Mouse (Mus musculus) stomach, postnatal 0 days (tissue): Measurements from ENCODE around the gene Alox12. TPM values are rescaled to one million over a fixed set of nuclear protein-coding genes. Genes with fewer than 3 reads are reported as not detected.

ENCODE experiments used
- ATAC-seq: fragments of 200-750 bp; cut with Nextera tagmentation; 2 replicates; pipeline ENCODE4 v1.8.0; 2017; ENCODE audit not compliant: low FRiP score, low TSS enrichment
- DNase-seq: peaks from one replicate; pipeline ENCODE4 v3.0.0-alpha.2; 2016; ENCODE audit warnings: low spot score
- H3K27ac ChIP-seq: fragments of 300-500 bp; sonication (generic); replicated peaks from 2 replicates; pipeline ENCODE4 v1.5.1; 2014; ENCODE audit warnings: mild to moderate bottlenecking, control low read depth
- H3K27me3 ChIP-seq: fragments of 300-500 bp; sonication (generic); 2 replicates; pipeline ENCODE4 v1.6.1; 2014; ENCODE audit warnings: low read length; ENCODE audit not compliant: control insufficient read depth, insufficient read depth
- H3K36me3 ChIP-seq: fragments of 300-500 bp; sonication (generic); 2 replicates; pipeline ENCODE4 v1.6.1; 2014; ENCODE audit warnings: low read length, mixed read lengths; ENCODE audit not compliant: control insufficient read depth, insufficient read depth
- H3K4me1 ChIP-seq: fragments of 300-500 bp; sonication (generic); replicated peaks from 2 replicates; pipeline ENCODE4 v1.6.1; 2014; ENCODE audit warnings: antibody characterized with exemption; ENCODE audit not compliant: control insufficient read depth, insufficient read depth
- H3K4me2 ChIP-seq: fragments of 300-500 bp; sonication (generic); replicated peaks from 2 replicates; pipeline ENCODE4 v1.6.1; 2014; ENCODE audit warnings: low read depth, mild to moderate bottlenecking, control low read depth, moderate library complexity
- H3K4me3 ChIP-seq: fragments of 300-500 bp; sonication (generic); 2 replicates; pipeline ENCODE4 v1.5.1; 2014; ENCODE audit warnings: low read depth, low read length, control low read depth
- H3K9ac ChIP-seq: fragments of 300-500 bp; sonication (generic); 2 replicates; pipeline ENCODE4 v1.6.1; 2014; ENCODE audit warnings: mild to moderate bottlenecking, low read length, control low read depth, mixed read lengths
- H3K9me3 ChIP-seq: fragments of 300-500 bp; sonication (generic); 2 replicates; pipeline ENCODE4 v1.6.1; 2016; ENCODE audit warnings: low read length; ENCODE audit not compliant: control insufficient read depth
- CTCF ChIP-seq: IDR thresholded peaks from 2 replicates; pipeline ENCODE4 v1.5.1; 2016; ENCODE audit warnings: antibody characterized with exemption, low read depth, mild to moderate bottlenecking, moderate library complexity
- EP300 ChIP-seq: optimal IDR thresholded peaks from 2 replicates; pipeline ENCODE3; 2016; ENCODE audit warnings: antibody characterized with exemption
- WGBS: fragments of 180-500 bp; shearing (Covaris S2); extraction: QIAGEN DNeasy Blood & Tissue Kit; methylation state at CpG from one replicate; pipeline ENCODE4 v1.1.7; 2014; 5-methylcytosine and 5-hydroxymethylcytosine counted together
- microRNA counts: library from miRNA; unstranded; fragments of <30 nt; microRNA quantifications from one replicate; lab custom pipeline; 2015
- microRNA-seq: library from miRNA; unstranded; fragments of <30 nt; microRNA quantifications from one replicate; pipeline ENCODE4, GENCODE M21; 2016
- polyA plus RNA-seq: library from polyadenylated mRNA; unstranded; fragments of >200 nt; fragmentation: Nextera tagmentation; extraction: Ambion mirVana; gene quantifications from 2 replicates; pipeline ENCODE4 v1.2.1, GENCODE M21; 2015

The Alox12 gene
- polyA plus RNA-seq, 1 experiment from 2014 or later: 13.8 TPM

GRCm38 (mm10) chr11:70198332-70198731 lies 56.8 kb downstream of the Alox12 start:
- no peaks in the 10 kb centered on the region for H3K36me3 ChIP-seq
- H3K4me3 ChIP-seq: no peak overlapping the region
- DNase-seq: no peak
- no peak for TF ChIP-seq CTCF
- TF ChIP-seq EP300: no peak
- WGBS: 66% methylated on average over 3 of the region's 3 CpGs
- no peak overlapping the region for H3K9ac ChIP-seq
- peak overlapping the region; percentile 35 for H3K27ac ChIP-seq
- no peak for ATAC-seq
- H3K27me3 ChIP-seq: no peaks in the 10 kb centered on the region
- H3K9me3 ChIP-seq: no peaks in the 10 kb centered on the region
- H3K4me2 ChIP-seq: no peak overlapping the region
- H3K4me1 ChIP-seq: peaks cover 4% of the 10 kb centered on the region; the same call in 1 of the 2 replicates

- H3K27ac ChIP-seq: peak overlapping the region; percentile 24; the same call in 1 of the 2 replicates
- WGBS: 26% methylated on average over 11 of the region's 11 CpGs
- no peaks in the 10 kb centered on the region for H3K9me3 ChIP-seq
- peaks cover 4% of the 10 kb centered on the region; the same call in 1 of the 2 replicates for H3K4me1 ChIP-seq
- no peaks in the 10 kb centered on the region for H3K36me3 ChIP-seq
- H3K9ac ChIP-seq: no peak overlapping the region
- H3K4me3 ChIP-seq: no peak overlapping the region
- ATAC-seq (no peak; the same call in 1 of the 2 replicates), DNase-seq (no peak)
- no peaks in the 10 kb centered on the region for H3K27me3 ChIP-seq
- H3K4me2 ChIP-seq: no peak overlapping the region
- TF ChIP-seq CTCF (no peak), EP300 (no peak)
Measured at GRCm38 (mm10) chr11:70193354-70194285, 61.5 kb downstream of the Alox12 start.

GRCm38 (mm10) chr11:70192157-70192556 lies 63.0 kb downstream of the Alox12 start:
- WGBS: 74% methylated on average over 4 of the region's 4 CpGs
- DNase-seq (no peak), ATAC-seq (no peak)
- H3K9ac ChIP-seq: no peak overlapping the region
- H3K4me1 ChIP-seq: peaks cover 4% of the 10 kb centered on the region; the same call in 1 of the 2 replicates
- H3K9me3 ChIP-seq: no peaks in the 10 kb centered on the region
- H3K36me3 ChIP-seq: no peaks in the 10 kb centered on the region
- H3K27me3 ChIP-seq: no peaks in the 10 kb centered on the region
- no peak overlapping the region for H3K4me2 ChIP-seq
- no peak overlapping the region for H3K27ac ChIP-seq
- no peak for TF ChIP-seq EP300
- TF ChIP-seq CTCF: no peak
- no peak overlapping the region for H3K4me3 ChIP-seq

MicroRNAs encoded within 50 kb of the gene (microRNA counts, 519-probe panel; counts per million panel counts)
- 2,985 counts per million, percentile 10 among the panel's probes with 10 or more counts for microRNA mmu-miR-195 (lab: Ali Mortazavi, UCI)
- 2,483 counts per million, percentile 5 among the panel's probes with 10 or more counts for microRNA mmu-miR-497 (lab: Ali Mortazavi, UCI)

Small RNA genes lying within 50 kb of the gene (microRNA-seq; reads per million reads assigned to microRNA genes)
- gene Mir195a: 1,878 reads per million, percentile 79 among the genes with 10 or more reads in this experiment
- gene Mir497: not detected
- not detected for gene Mir497b

Other genes starting within 250 kb of the Alox12 start
- 136 and 143 TPM in 2 replicates for gene Acadvl, start 239.9 kb downstream of the Alox12 start, polyA plus RNA-seq
- 2.6 and 3.9 TPM in 2 replicates for gene Dlg4, start 238.4 kb downstream of the Alox12 start, polyA plus RNA-seq
- 0.70 and 0.83 TPM in 2 replicates for gene Asgr1, start 201.3 kb downstream of the Alox12 start, polyA plus RNA-seq
- 0.19 and 0.30 TPM in 2 replicates for gene Asgr2, start 162.7 kb downstream of the Alox12 start, polyA plus RNA-seq
- gene Mgl2, start 125.0 kb downstream of the Alox12 start, polyA plus RNA-seq: 0.48 and 0.68 TPM in 2 replicates
- gene Clec10a, start 99.2 kb downstream of the Alox12 start, polyA plus RNA-seq: 1.0 and 1.4 TPM in 2 replicates
- 2.5 and 3.1 TPM in 2 replicates for gene Slc16a11, start 42.6 kb downstream of the Alox12 start, polyA plus RNA-seq
- 5.7 and 6.1 TPM in 2 replicates for gene Slc16a13, start 34.3 kb downstream of the Alox12 start, polyA plus RNA-seq
- 3.2 and 3.6 TPM in 2 replicates for gene Bcl6b, start 25.6 kb downstream of the Alox12 start, polyA plus RNA-seq
- 81.0 and 83.6 TPM in 2 replicates for gene 0610010K14Rik, start 17.4 kb downstream of the Alox12 start, polyA plus RNA-seq
- 7.5 and 10.1 TPM in 2 replicates for gene Gm21988, start 15.5 kb downstream of the Alox12 start, polyA plus RNA-seq
- 317 and 326 TPM in 2 replicates for gene Rnasek, start 15.5 kb downstream of the Alox12 start, polyA plus RNA-seq
- gene Alox12e, start 67.3 kb upstream of the Alox12 start, polyA plus RNA-seq: 0.05 and 0.17 TPM in 2 replicates
- 3.2 and 12.3 TPM in 2 replicates for gene Alox15, start 96.7 kb upstream of the Alox12 start, polyA plus RNA-seq
- 10.4 and 10.8 TPM in 2 replicates for gene Pelp1, start 154.7 kb upstream of the Alox12 start, polyA plus RNA-seq
- gene Arrb2, start 177.3 kb upstream of the Alox12 start, polyA plus RNA-seq: 9.0 and 9.5 TPM in 2 replicates
- 27.4 and 28.6 TPM in 2 replicates for gene Med11, start 196.6 kb upstream of the Alox12 start, polyA plus RNA-seq
- 0.62 and 0.86 TPM in 2 replicates for gene Zmynd15, start 204.1 kb upstream of the Alox12 start, polyA plus RNA-seq
- 15.8 and 18.1 TPM in 2 replicates for gene Cxcl16, start 204.6 kb upstream of the Alox12 start, polyA plus RNA-seq
- gene Tm4sf5, start 249.9 kb upstream of the Alox12 start, polyA plus RNA-seq: 91.8 and 104 TPM in 2 replicates